Mouse (Mus musculus): ENCODE results near the gene Cyp2d10.

- TF ChIP-seq CTCF (IDR thresholded peaks at IDR 0.05; ENCODE audit: control insufficient read depth, insufficient read depth, insufficient read length): no peak
- no peak for TF ChIP-seq MAX (IDR thresholded peaks at IDR 0.05)
- no peak for TF ChIP-seq CEBPB (IDR thresholded peaks at IDR 0.05; ENCODE audit: low read depth)
Observed at GRCm38 (mm10) chr15:82361459-82362018, 45.5 kb downstream of the Cyp2d10 start.
